Mouse (Mus musculus): ENCODE data around the gene Rad50.

DNA sequence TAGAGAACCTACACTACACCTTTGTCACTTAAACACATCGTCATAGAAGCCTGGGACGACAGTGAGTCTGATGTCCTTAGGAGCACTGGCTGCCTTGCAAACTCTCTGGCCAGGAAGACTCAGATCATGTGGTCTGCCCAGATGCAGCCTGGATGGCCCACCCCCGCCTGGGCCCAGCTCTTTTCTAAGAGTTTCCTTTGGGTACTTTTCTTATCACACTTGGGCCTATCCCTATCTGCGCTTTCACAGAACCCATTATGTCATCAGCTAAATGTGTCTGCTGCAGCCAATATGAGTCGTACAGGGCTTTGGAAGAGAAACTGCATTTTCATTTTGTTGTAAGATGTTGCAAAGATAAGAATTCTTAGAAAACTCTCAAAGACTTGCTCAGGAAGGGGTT lies 52.1 kb downstream of the Rad50 start:
- TF ChIP-seq EP300 (optimal IDR thresholded peaks at IDR 0.05) (no peak), CTCF (IDR thresholded peaks at IDR 0.05; ENCODE audit: low read depth) (no peak)

Data from stomach, postnatal 0 days (tissue).